8 mouse cellular contexts compared by ENCODE assay signal in genomic region chr19:6340524-6341452, GRCm38 (mm10). TPM values are rescaled to one million over a fixed set of nuclear protein-coding genes. Genes with fewer than 3 reads are reported as not detected.
A peak's percentile ranks its signal among the peaks of the same experiment; 100 is the strongest.
DNase-seq lines count a peak whose midpoint lies in the region; ATAC-seq and TF ChIP-seq lines count a peak whose summit lies in the region.

Map4k2 (plus strand) TSS chr19:6341135.

- DNase-seq in 3T3-L1 (ENCODE audit: low read depth, low spot score) = peak; percentile 66
- DNase-seq in adrenal gland, postnatal 36 days = peak; percentile 93 to 97
- peak; percentile 86 for DNase-seq in heart, adult 9 months (ENCODE audit: low spot score in 2 of 2)
- peak; percentile 93 for DNase-seq in kidney, adult 9 months
- peak; percentile 82 to 90 for DNase-seq in spleen, adult 2 months (ENCODE audit: low read depth in 1 of 2, low spot score in 2 of 2)

- peak within 1 kb of the TSS; percentile 90 for H3K4me2 ChIP-seq in embryonic facial prominence, embryonic 13.5 days
- H3K4me2 ChIP-seq in limb, embryonic 15.5 days = peak within 1 kb of the TSS; percentile 90
- H3K4me2 ChIP-seq in midbrain, embryonic 16.5 days (ENCODE audit: low read length) = peak within 1 kb of the TSS; percentile 77

- H3K27ac ChIP-seq in embryonic facial prominence, embryonic 13.5 days = no peak within 1 kb of the TSS; the same call in 1 of the 2 replicates
- peak within 1 kb of the TSS; percentile 54; the same call in 1 of the 2 replicates for H3K27ac ChIP-seq in limb, embryonic 15.5 days
- H3K27ac ChIP-seq in midbrain, embryonic 16.5 days (ENCODE audit: low read length) = peak within 1 kb of the TSS; percentile 29; the same call in 1 of the 2 replicates
- peak within 1 kb of the TSS; percentile 93 for H3K27ac ChIP-seq in spleen, adult 2 months (ENCODE audit: insufficient read depth, low read length)

- H3K36me3 ChIP-seq in embryonic facial prominence, embryonic 13.5 days = peaks cover 70% of the 10 kb centered on the region
- H3K36me3 ChIP-seq in limb, embryonic 15.5 days = peaks cover 72% of the 10 kb centered on the region
- H3K36me3 ChIP-seq in midbrain, embryonic 16.5 days (ENCODE audit: control insufficient read depth, insufficient read depth, low read length) = peaks cover 43% of the 10 kb centered on the region
- peaks cover 32% of the 10 kb centered on the region for H3K36me3 ChIP-seq in spleen, adult 2 months (ENCODE audit: control insufficient read depth, insufficient read depth, low read length)

- TF ChIP-seq POLR2A in spleen, adult 2 months (IDR thresholded peaks at IDR 0.05; ENCODE audit: low read depth, low read length) = no peak

- no peaks in the 10 kb centered on the region for H3K27me3 ChIP-seq in embryonic facial prominence, embryonic 13.5 days
- no peaks in the 10 kb centered on the region for H3K27me3 ChIP-seq in limb, embryonic 15.5 days
- no peaks in the 10 kb centered on the region for H3K27me3 ChIP-seq in midbrain, embryonic 16.5 days (ENCODE audit: control insufficient read depth, insufficient read depth, low read depth, low read length)
- no peaks in the 10 kb centered on the region for H3K27me3 ChIP-seq in spleen, adult 2 months (ENCODE audit: control insufficient read depth, insufficient read depth, low read length)

- H3K4me3 ChIP-seq in embryonic facial prominence, embryonic 13.5 days = peak within 1 kb of the TSS; percentile 67
- H3K4me3 ChIP-seq in limb, embryonic 15.5 days = peak within 1 kb of the TSS; percentile 73
- H3K4me3 ChIP-seq in midbrain, embryonic 16.5 days (ENCODE audit: low read depth, low read length) = peak within 1 kb of the TSS; percentile 51
- peak within 1 kb of the TSS; percentile 94 for H3K4me3 ChIP-seq in spleen, adult 2 months (ENCODE audit: extremely low read depth, insufficient read depth, insufficient read length)

- TF ChIP-seq CTCF in spleen, adult 2 months (IDR thresholded peaks at IDR 0.05; ENCODE audit: extremely low read depth, insufficient read depth, insufficient read length, insufficient replicate concordance) = no peak

- ATAC-seq in embryonic facial prominence, embryonic 13.5 days (ENCODE audit: insufficient number of reproducible peaks, insufficient read depth, low FRiP score, low TSS enrichment, low read depth) = peak; percentile 63; the same call in 1 of the 2 replicates
- ATAC-seq in limb, embryonic 15.5 days (ENCODE audit: insufficient number of reproducible peaks, low FRiP score, low TSS enrichment, low read depth) = peak; percentile 41
- peak; percentile 29 for ATAC-seq in midbrain, embryonic 16.5 days

- WGBS in embryonic facial prominence, embryonic 13.5 days = 7% methylated on average over 65 of the region's 72 CpGs
- WGBS in limb, embryonic 15.5 days = 9% methylated on average over 52 of the region's 72 CpGs
- 9% methylated on average over 54 of the region's 72 CpGs for WGBS in midbrain, embryonic 16.5 days
- WGBS in spleen, adult 2 months = 2% methylated on average over 72 of the region's 72 CpGs

- peak within 1 kb of the TSS; percentile 77 for H3K9ac ChIP-seq in embryonic facial prominence, embryonic 13.5 days
- peak within 1 kb of the TSS; percentile 70 for H3K9ac ChIP-seq in limb, embryonic 15.5 days
- H3K9ac ChIP-seq in midbrain, embryonic 16.5 days (ENCODE audit: low read depth, low read length) = peak within 1 kb of the TSS; percentile 74

- peaks cover 36% of the 10 kb centered on the region for H3K4me1 ChIP-seq in embryonic facial prominence, embryonic 13.5 days
- peaks cover 46% of the 10 kb centered on the region for H3K4me1 ChIP-seq in limb, embryonic 15.5 days
- peaks cover 29% of the 10 kb centered on the region for H3K4me1 ChIP-seq in midbrain, embryonic 16.5 days (ENCODE audit: control insufficient read depth, insufficient read depth, low read length)
- peaks cover 26% of the 10 kb centered on the region; the same call in 1 of the 2 replicates for H3K4me1 ChIP-seq in spleen, adult 2 months (ENCODE audit: control insufficient read depth, insufficient read depth, insufficient read length)

- no peaks in the 10 kb centered on the region for H3K9me3 ChIP-seq in embryonic facial prominence, embryonic 13.5 days
- H3K9me3 ChIP-seq in limb, embryonic 15.5 days = no peaks in the 10 kb centered on the region
- H3K9me3 ChIP-seq in midbrain, embryonic 16.5 days (replicated peaks; ENCODE audit: control insufficient read depth, low read length, poor library complexity, severe bottlenecking) = no peaks in the 10 kb centered on the region

RNA-seq across cellular contexts. Expression of gene Map4k2, which starts in this region (rescaled TPM):
- 10 to 100 TPM; 29.9 to 32.2 TPM for total RNA-seq in adrenal gland, postnatal 36 days (2021)
- 13.8 and 15.3 TPM in 2 replicates for polyA plus RNA-seq in embryonic facial prominence, embryonic 13.5 days (2015; fragmentation: Nextera tagmentation; extraction: Ambion mirVana)
- 14.6 and 16.2 TPM in 2 replicates for polyA plus RNA-seq in limb, embryonic 15.5 days (2015; fragmentation: Nextera tagmentation; extraction: Ambion mirVana)
- 19.0 and 20.1 TPM in 2 replicates for polyA plus RNA-seq in midbrain, embryonic 16.5 days (2015; fragmentation: Nextera tagmentation; extraction: Ambion mirVana)
- polyA plus RNA-seq in spleen, adult 2 months (2012; rRNA removed) = 487 and 792 TPM in 2 replicates

Comparison
In these comparisons a context has a peak if more than half of its experiments do, and no peak if none do; other contexts are left out.
1. RNA of gene Map4k2 (polyA plus RNA-seq): 487 to 792 TPM in spleen, adult 2 months; 19.0 to 20.1 TPM in midbrain, embryonic 16.5 days, 14.6 to 16.2 TPM in limb, embryonic 15.5 days and 13.8 to 15.3 TPM in embryonic facial prominence, embryonic 13.5 days; every median in the first group is over 10 times any median in the second.
2. Peak in every context shown above with its lines, with median percentiles within 50 percentile points of each other: DNase-seq, ATAC-seq, H3K4me2 ChIP-seq, H3K4me3 ChIP-seq and H3K9ac ChIP-seq.